Mouse (Mus musculus): ENCODE measurements around the gene Fcho2.

- TF ChIP-seq POLR2A (IDR thresholded peaks at IDR 0.05; ENCODE audit: low read depth, low read length) (no peak), EP300 (IDR thresholded peaks at IDR 0.05; ENCODE audit: low read length) (no peak), ZNF384 (IDR thresholded peaks at IDR 0.05; ENCODE audit: low read depth, low read length) (no peak), CTCF (conservative IDR thresholded peaks at IDR 0.05 in 1 of 2, IDR thresholded peaks at IDR 0.05 in 1 of 2; ENCODE audit: low read depth in 2 of 2, low read length in 2 of 2) (no peak), GABPA (IDR thresholded peaks at IDR 0.05; ENCODE audit: insufficient replicate concordance, low read depth, low read length) (no peak)
Measured at GRCm38 (mm10) chr13:98834199-98834598, 18.9 kb upstream of the Fcho2 start.

Data from CH12.LX (cell line).